Mouse (Mus musculus): ENCODE results near the gene Ksr1. TPM values are rescaled to one million over a fixed set of nuclear protein-coding genes. Genes with fewer than 3 reads are reported as not detected.
A peak's percentile ranks its signal among the peaks of the same experiment; 100 is the strongest.

Gene Ksr1
- total and polyA plus RNA-seq, 2 experiments from 2014 or later = 1.9 to 51.3 TPM

GRCm38 (mm10) chr11:78985505-78985904 is 160.7 kb downstream of the Ksr1 start:
- H3K9ac ChIP-seq (replicated peaks; ENCODE audit: low read length) = no peak overlapping the region
- DNase-seq (ENCODE audit: low spot score) = no peak
- no peak overlapping the region for H3K27ac ChIP-seq

GRCm38 (mm10) chr11:78984483-78985177 is 161.6 kb downstream of the Ksr1 start, which contains the start of gene Lgals9:
TSS of gene Lgals9 (minus strand) at chr11:78984946.
- WGBS = 65% methylated on average over 10 of the region's 10 CpGs
- H3K27ac ChIP-seq = no peak within 1 kb of the TSS

More at GRCm38 (mm10) chr11:78985505-78985904, 160.7 kb downstream of the Ksr1 start:
- Histone ChIP-seq H3K27me3 (ENCODE audit: insufficient read depth, low read length) (no peaks in the 10 kb centered on the region), H3K4me1 (ENCODE audit: insufficient read depth, low read length) (no peaks in the 10 kb centered on the region), H3K4me3 (ENCODE audit: low read length) (no peak overlapping the region), H3K9me3 (ENCODE audit: low read length) (no peaks in the 10 kb centered on the region), H3K36me3 (ENCODE audit: insufficient read depth, low read length) (no peaks in the 10 kb centered on the region), H3K4me2 (ENCODE audit: low read depth, low read length) (no peak overlapping the region)
- ATAC-seq = no peak
- no peak for TF ChIP-seq CTCF (IDR thresholded peaks at IDR 0.05; ENCODE audit: low read depth)

GRCm38 (mm10) chr11:78983539-78983938 is 162.7 kb downstream of the Ksr1 start:
- no peaks in the 10 kb centered on the region for H3K27me3 ChIP-seq (ENCODE audit: insufficient read depth, low read length)
- 88% methylated on average over 7 of the region's 7 CpGs for WGBS

More at GRCm38 (mm10) chr11:78984483-78985177, 161.6 kb downstream of the Ksr1 start, which contains the start of gene Lgals9:
- Histone ChIP-seq H3K27me3 (ENCODE audit: insufficient read depth, low read length) (no peaks in the 10 kb centered on the region), H3K9me3 (ENCODE audit: low read length) (no peaks in the 10 kb centered on the region), H3K4me1 (ENCODE audit: insufficient read depth, low read length) (no peaks in the 10 kb centered on the region), H3K9ac (replicated peaks; ENCODE audit: low read length) (no peak within 1 kb of the TSS), H3K36me3 (ENCODE audit: insufficient read depth, low read length) (no peaks in the 10 kb centered on the region), H3K4me2 (ENCODE audit: low read depth, low read length) (0 out of 2 replicates have a peak within 1 kb of the TSS, but pooled peaks have one; percentile 16), H3K4me3 (ENCODE audit: low read length) (no peak within 1 kb of the TSS)
- no peak for ATAC-seq
- peak; percentile 38 for DNase-seq (ENCODE audit: low spot score)
- TF ChIP-seq CTCF (IDR thresholded peaks at IDR 0.05; ENCODE audit: low read depth) = no peak

GRCm38 (mm10) chr11:78982513-78983291 is 163.5 kb downstream of the Ksr1 start:
- WGBS = 84% methylated on average over 12 of the region's 12 CpGs
- no peak overlapping the region for H3K9ac ChIP-seq (replicated peaks; ENCODE audit: low read length)

More at GRCm38 (mm10) chr11:78983539-78983938, 162.7 kb downstream of the Ksr1 start:
- DNase-seq (ENCODE audit: low spot score) = no peak
- TF ChIP-seq CTCF (IDR thresholded peaks at IDR 0.05; ENCODE audit: low read depth) = no peak
- H3K9ac ChIP-seq (replicated peaks; ENCODE audit: low read length) = no peak overlapping the region
- no peak overlapping the region for H3K4me3 ChIP-seq (ENCODE audit: low read length)
- no peaks in the 10 kb centered on the region for H3K4me1 ChIP-seq (ENCODE audit: insufficient read depth, low read length)
- no peak for ATAC-seq
- H3K36me3 ChIP-seq (ENCODE audit: insufficient read depth, low read length) = no peaks in the 10 kb centered on the region
- H3K9me3 ChIP-seq (ENCODE audit: low read length) = no peaks in the 10 kb centered on the region
- H3K4me2 ChIP-seq (ENCODE audit: low read depth, low read length) = 0 out of 2 replicates have a peak overlapping the region, but pooled peaks have one; percentile 16
- H3K27ac ChIP-seq = no peak overlapping the region

GRCm38 (mm10) chr11:78982042-78982441 is 164.2 kb downstream of the Ksr1 start:
- Histone ChIP-seq H3K27me3 (ENCODE audit: insufficient read depth, low read length) (no peaks in the 10 kb centered on the region), H3K9me3 (ENCODE audit: low read length) (no peaks in the 10 kb centered on the region), H3K9ac (replicated peaks; ENCODE audit: low read length) (no peak overlapping the region), H3K4me1 (ENCODE audit: insufficient read depth, low read length) (no peaks in the 10 kb centered on the region), H3K4me3 (ENCODE audit: low read length) (no peak overlapping the region), H3K27ac (no peak overlapping the region), H3K4me2 (ENCODE audit: low read depth, low read length) (no peak overlapping the region), H3K36me3 (ENCODE audit: insufficient read depth, low read length) (no peaks in the 10 kb centered on the region)
- WGBS = 94% methylated on average over 2 of the region's 2 CpGs
- DNase-seq (ENCODE audit: low spot score) (no peak), ATAC-seq (no peak)
- no peak for TF ChIP-seq CTCF (IDR thresholded peaks at IDR 0.05; ENCODE audit: low read depth)

More at GRCm38 (mm10) chr11:78982513-78983291, 163.5 kb downstream of the Ksr1 start:
- Histone ChIP-seq H3K4me2 (ENCODE audit: low read depth, low read length) (no peak overlapping the region), H3K4me3 (ENCODE audit: low read length) (no peak overlapping the region), H3K36me3 (ENCODE audit: insufficient read depth, low read length) (no peaks in the 10 kb centered on the region), H3K27ac (no peak overlapping the region), H3K27me3 (ENCODE audit: insufficient read depth, low read length) (no peaks in the 10 kb centered on the region), H3K9me3 (ENCODE audit: low read length) (no peaks in the 10 kb centered on the region), H3K4me1 (ENCODE audit: insufficient read depth, low read length) (no peaks in the 10 kb centered on the region)
- no peak for TF ChIP-seq CTCF (IDR thresholded peaks at IDR 0.05; ENCODE audit: low read depth)
- no peak for DNase-seq (ENCODE audit: low spot score)
- ATAC-seq = no peak

- ATAC-seq = no peak
- Histone ChIP-seq H3K4me3 (ENCODE audit: low read length) (no peak overlapping the region), H3K4me2 (ENCODE audit: low read depth, low read length) (no peak overlapping the region), H3K27ac (no peak overlapping the region), H3K27me3 (ENCODE audit: insufficient read depth, low read length) (no peaks in the 10 kb centered on the region), H3K36me3 (ENCODE audit: insufficient read depth, low read length) (no peaks in the 10 kb centered on the region), H3K9me3 (ENCODE audit: low read length) (no peaks in the 10 kb centered on the region), H3K4me1 (ENCODE audit: insufficient read depth, low read length) (no peaks in the 10 kb centered on the region), H3K9ac (replicated peaks; ENCODE audit: low read length) (no peak overlapping the region)
- DNase-seq (ENCODE audit: low spot score) = no peak
- 82% methylated on average over 4 of the region's 4 CpGs for WGBS
- no peak for TF ChIP-seq CTCF (IDR thresholded peaks at IDR 0.05; ENCODE audit: low read depth)
Observed at GRCm38 (mm10) chr11:78980083-78980634, 166.0 kb downstream of the Ksr1 start.

Measured in hindbrain, postnatal 0 days (tissue).